Mouse (Mus musculus) forebrain, embryonic 16.5 days (tissue): ENCODE measurements around the gene Slc25a45. TPM values are rescaled to one million over a fixed set of nuclear protein-coding genes. Genes with fewer than 3 reads are reported as not detected.

Experiments
- ATAC-seq: fragments of 200-750 bp; cut with Nextera tagmentation; 2 replicates; pipeline ENCODE4 v1.8.0; 2017; ENCODE audit warnings: mild to moderate bottlenecking, moderate library complexity
- H3K27ac ChIP-seq: fragments of 300-500 bp; sonication (generic); 2 replicates; pipeline ENCODE4 v1.5.1; 2014; ENCODE audit warnings: low read length, control low read depth
- H3K27me3 ChIP-seq: fragments of 300-500 bp; sonication (generic); replicated peaks from 2 replicates; pipeline ENCODE4 v1.6.1; 2014; ENCODE audit warnings: low read length; ENCODE audit not compliant: control insufficient read depth, insufficient read depth
- H3K36me3 ChIP-seq: fragments of 300-500 bp; sonication (generic); 2 replicates; pipeline ENCODE4 v1.6.1; 2014; ENCODE audit not compliant: control insufficient read depth, insufficient read depth
- H3K4me1 ChIP-seq: fragments of 300-500 bp; sonication (generic); replicated peaks from 2 replicates; pipeline ENCODE4 v1.6.1; 2014; ENCODE audit warnings: low read length; ENCODE audit not compliant: control insufficient read depth, insufficient read depth
- H3K4me2 ChIP-seq: fragments of 300-500 bp; sonication (generic); 2 replicates; pipeline ENCODE4 v1.6.1; 2014; ENCODE audit warnings: mild to moderate bottlenecking, low read length, control low read depth
- H3K4me3 ChIP-seq: fragments of 300-500 bp; sonication (generic); replicated peaks from 2 replicates; pipeline ENCODE4 v1.5.1; 2014; ENCODE audit warnings: mild to moderate bottlenecking, low read length, control low read depth
- H3K9ac ChIP-seq: fragments of 300-500 bp; sonication (generic); replicated peaks from 2 replicates; pipeline ENCODE4 v1.6.1; 2014; ENCODE audit warnings: low read depth, low read length, control low read depth
- H3K9me3 ChIP-seq: fragments of 300-500 bp; sonication (generic); 2 replicates; pipeline ENCODE4 v1.6.1; 2016; ENCODE audit warnings: low read length; ENCODE audit not compliant: control insufficient read depth
- WGBS: fragments of 180-500 bp; shearing (Covaris S2); extraction: QIAGEN DNeasy Blood & Tissue Kit; methylation state at CpG from one replicate; pipeline ENCODE4 v1.1.7; 2014; 5-methylcytosine and 5-hydroxymethylcytosine counted together
- polyA plus RNA-seq: library from polyadenylated mRNA; unstranded; fragments of >200 nt; fragmentation: Nextera tagmentation; extraction: Ambion mirVana; gene quantifications from 2 replicates; pipeline ENCODE4 v1.2.1, GENCODE M21; 2015

The Slc25a45 gene
- polyA plus RNA-seq, 1 experiment from 2014 or later, result 1.5 TPM

- H3K9ac ChIP-seq, result no peak overlapping the region
- no peaks in the 10 kb centered on the region for H3K9me3 ChIP-seq
- H3K36me3 ChIP-seq, result no peaks in the 10 kb centered on the region
- H3K4me1 ChIP-seq, result no peaks in the 10 kb centered on the region; the same call in 1 of the 2 replicates
- no peak for ATAC-seq
- 94% methylated on average over 10 of the region's 10 CpGs for WGBS
- no peak overlapping the region for H3K27ac ChIP-seq
- H3K4me3 ChIP-seq, result no peak overlapping the region
- H3K4me2 ChIP-seq, result no peak overlapping the region
- H3K27me3 ChIP-seq, result no peaks in the 10 kb centered on the region
Measured at GRCm38 (mm10) chr19:5833287-5834100, 44.1 kb upstream of the Slc25a45 start.

GRCm38 (mm10) chr19:5834260-5834925 lies 43.2 kb upstream of the Slc25a45 start:
- no peak overlapping the region for H3K4me2 ChIP-seq
- H3K4me1 ChIP-seq, result no peaks in the 10 kb centered on the region; the same call in 1 of the 2 replicates
- WGBS, result 88% methylated on average over 12 of the region's 12 CpGs
- no peak overlapping the region for H3K4me3 ChIP-seq
- ATAC-seq, result no peak
- H3K27me3 ChIP-seq, result no peaks in the 10 kb centered on the region
- H3K9ac ChIP-seq, result no peak overlapping the region
- no peak overlapping the region for H3K27ac ChIP-seq
- H3K9me3 ChIP-seq, result no peaks in the 10 kb centered on the region
- no peaks in the 10 kb centered on the region for H3K36me3 ChIP-seq

- H3K36me3 ChIP-seq, result no peaks in the 10 kb centered on the region
- H3K9me3 ChIP-seq, result no peaks in the 10 kb centered on the region
- no peak overlapping the region for H3K9ac ChIP-seq
- 90% methylated on average over 10 of the region's 10 CpGs for WGBS
- H3K4me2 ChIP-seq, result no peak overlapping the region
- no peak overlapping the region for H3K4me3 ChIP-seq
- ATAC-seq, result no peak
- no peaks in the 10 kb centered on the region; the same call in 1 of the 2 replicates for H3K4me1 ChIP-seq
- H3K27ac ChIP-seq, result no peak overlapping the region
- no peaks in the 10 kb centered on the region for H3K27me3 ChIP-seq
Measured at GRCm38 (mm10) chr19:5835054-5835921, 42.3 kb upstream of the Slc25a45 start.

- no peak overlapping the region for H3K27ac ChIP-seq
- WGBS, result 63% methylated on average over 8 of the region's 8 CpGs
- H3K36me3 ChIP-seq, result no peaks in the 10 kb centered on the region
- no peaks in the 10 kb centered on the region; the same call in 1 of the 2 replicates for H3K4me1 ChIP-seq
- no peaks in the 10 kb centered on the region for H3K9me3 ChIP-seq
- no peak overlapping the region for H3K4me2 ChIP-seq
- H3K9ac ChIP-seq, result no peak overlapping the region
- H3K27me3 ChIP-seq, result no peaks in the 10 kb centered on the region
- no peak overlapping the region for H3K4me3 ChIP-seq
- ATAC-seq, result no peak
Measured at GRCm38 (mm10) chr19:5835922-5836430, 41.6 kb upstream of the Slc25a45 start.

GRCm38 (mm10) chr19:5836941-5837572 lies 40.6 kb upstream of the Slc25a45 start:
- H3K9me3 ChIP-seq, result no peaks in the 10 kb centered on the region
- no peak overlapping the region for H3K4me2 ChIP-seq
- no peaks in the 10 kb centered on the region for H3K36me3 ChIP-seq
- no peak overlapping the region for H3K4me3 ChIP-seq
- no peak for ATAC-seq
- 77% methylated on average over 10 of the region's 10 CpGs for WGBS
- no peak overlapping the region for H3K27ac ChIP-seq
- H3K27me3 ChIP-seq, result no peaks in the 10 kb centered on the region
- no peak overlapping the region for H3K9ac ChIP-seq
- H3K4me1 ChIP-seq, result no peaks in the 10 kb centered on the region; the same call in 1 of the 2 replicates

- Histone ChIP-seq H3K9me3 (no peaks in the 10 kb centered on the region), H3K4me1 (peaks cover 1% of the 10 kb centered on the region), H3K4me2 (no peak overlapping the region), H3K27me3 (no peaks in the 10 kb centered on the region), H3K27ac (no peak overlapping the region), H3K4me3 (no peak overlapping the region), H3K9ac (no peak overlapping the region), H3K36me3 (no peaks in the 10 kb centered on the region)
- WGBS, result 85% methylated on average over 8 of the region's 8 CpGs
- no peak for ATAC-seq
Measured at GRCm38 (mm10) chr19:5837606-5838005, 40.0 kb upstream of the Slc25a45 start.

GRCm38 (mm10) chr19:5838136-5838891 lies 39.3 kb upstream of the Slc25a45 start:
- WGBS, result 77% methylated on average over 12 of the region's 12 CpGs

GRCm38 (mm10) chr19:5838892-5839165 lies 38.8 kb upstream of the Slc25a45 start:
- H3K9me3 ChIP-seq, result no peaks in the 10 kb centered on the region
- no peaks in the 10 kb centered on the region for H3K27me3 ChIP-seq
- H3K9ac ChIP-seq, result no peak overlapping the region
- no peaks in the 10 kb centered on the region for H3K36me3 ChIP-seq
- H3K4me2 ChIP-seq, result no peak overlapping the region
- ATAC-seq, result no peak
- 90% methylated on average over 4 of the region's 4 CpGs for WGBS
- H3K4me3 ChIP-seq, result no peak overlapping the region
- no peak overlapping the region for H3K27ac ChIP-seq
- H3K4me1 ChIP-seq, result peaks cover 10% of the 10 kb centered on the region

More at GRCm38 (mm10) chr19:5838136-5838891, 39.3 kb upstream of the Slc25a45 start:
- Histone ChIP-seq H3K9ac (no peak overlapping the region), H3K4me1 (peaks cover 9% of the 10 kb centered on the region), H3K27me3 (no peaks in the 10 kb centered on the region), H3K4me2 (no peak overlapping the region), H3K4me3 (no peak overlapping the region), H3K9me3 (no peaks in the 10 kb centered on the region), H3K36me3 (no peaks in the 10 kb centered on the region), H3K27ac (no peak overlapping the region)
- no peak for ATAC-seq
